16 mouse cellular contexts compared by ENCODE assay signal in the genomic region with DNA sequence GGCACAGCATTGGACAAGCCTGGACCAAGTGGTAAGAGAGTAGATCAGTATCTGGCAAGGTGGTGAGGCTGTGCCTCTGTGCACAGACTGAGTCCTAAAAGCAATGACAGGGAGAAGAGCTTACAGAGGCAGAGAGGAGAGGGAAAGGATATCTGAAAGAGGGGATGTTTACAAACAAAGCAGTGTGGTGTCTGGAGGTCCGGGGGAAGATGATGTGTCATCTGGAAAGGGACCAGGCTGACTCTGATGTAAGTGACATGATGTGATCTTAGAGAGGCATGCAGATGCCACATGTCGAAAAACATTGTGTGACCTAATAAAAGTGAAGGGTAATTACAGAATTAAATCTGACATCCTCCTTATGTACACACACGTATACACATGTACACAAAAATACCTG.
"Had no signal": no experiment of that assay in that cellular context is flagged by ENCODE, and none has a peak within 500 bp of the region (broad histone marks: within the 10 kb centered on the region; RNA-seq: fewer than 3 reads in every experiment).

No protein-coding gene starts in this region.

- H3K4me3 ChIP-seq: limb, embryonic 15.5 days; liver, embryonic 13.5 days; megakaryocyte, embryonic 14.5 days; midbrain, embryonic 15.5 days; neural tube, embryonic 12.5 days; stomach, embryonic 15.5 days had no signal

- H3K9me3 ChIP-seq: limb, embryonic 15.5 days; liver, embryonic 13.5 days; midbrain, embryonic 15.5 days; neural tube, embryonic 12.5 days; stomach, embryonic 15.5 days had no signal

- ATAC-seq: intestine, embryonic 16.5 days; midbrain, embryonic 15.5 days had no signal

- DNase-seq: kidney, adult 8-10 months; kidney, postnatal 36 days; layer of hippocampus, adult 9-11 months; layer of hippocampus, postnatal 36 days; liver, embryonic 13.5 days; right cerebral cortex, postnatal 14 days; thymus, postnatal 36 days had no signal

- H3K27ac ChIP-seq: kidney, postnatal 0 days; limb, embryonic 15.5 days; liver, embryonic 13.5 days; macrophage; midbrain, embryonic 15.5 days; neural tube, embryonic 12.5 days; stomach, embryonic 15.5 days had no signal

- H3K9ac ChIP-seq: limb, embryonic 15.5 days; liver, embryonic 13.5 days; midbrain, embryonic 15.5 days; neural tube, embryonic 12.5 days; stomach, embryonic 15.5 days had no signal

- H3K4me2 ChIP-seq: limb, embryonic 15.5 days; liver, embryonic 13.5 days; midbrain, embryonic 11.5 days; midbrain, embryonic 15.5 days; neural tube, embryonic 12.5 days; stomach, embryonic 15.5 days had no signal

- H3K4me1 ChIP-seq: liver, embryonic 13.5 days; megakaryocyte, embryonic 14.5 days; midbrain, embryonic 15.5 days; stomach, embryonic 15.5 days had no signal

- H3K36me3 ChIP-seq: limb, embryonic 15.5 days; liver, embryonic 13.5 days; midbrain, embryonic 15.5 days; neural tube, embryonic 12.5 days; stomach, embryonic 15.5 days had no signal

- H3K27me3 ChIP-seq: limb, embryonic 15.5 days; liver, embryonic 13.5 days; megakaryocyte, embryonic 14.5 days; midbrain, embryonic 15.5 days; neural tube, embryonic 12.5 days; stomach, embryonic 15.5 days had no signal
